Mouse (Mus musculus) liver, embryonic 12.5 days (tissue): ENCODE data around the gene Wwc1. TPM values are rescaled to one million over a fixed set of nuclear protein-coding genes. Genes with fewer than 3 reads are reported as not detected.

Experiments used
- ATAC-seq: fragments of 200-750 bp; cut with Nextera tagmentation; 2 replicates; pipeline ENCODE4 v1.8.0; 2017; ENCODE audit warnings: moderate number of reproducible peaks, mild to moderate bottlenecking, moderate library complexity
- H3K27ac ChIP-seq: fragments of 300-500 bp; sonication (generic); 2 replicates; pipeline ENCODE4 v1.5.1; 2016; ENCODE audit warnings: mild to moderate bottlenecking
- H3K27me3 ChIP-seq: fragments of 300-500 bp; sonication (generic); replicated peaks from 2 replicates; pipeline ENCODE4 v1.6.1; 2016; ENCODE audit warnings: mild to moderate bottlenecking, moderate library complexity
- H3K36me3 ChIP-seq: fragments of 300-500 bp; sonication (generic); 2 replicates; pipeline ENCODE4 v1.6.1; 2016; ENCODE audit warnings: mild to moderate bottlenecking, moderate library complexity
- H3K4me1 ChIP-seq: fragments of 300-500 bp; sonication (generic); 2 replicates; pipeline ENCODE4 v1.6.1; 2016
- H3K4me2 ChIP-seq: fragments of 300-500 bp; sonication (generic); 2 replicates; pipeline ENCODE4 v1.6.1; 2016; ENCODE audit warnings: mild to moderate bottlenecking, moderate library complexity
- H3K4me3 ChIP-seq: fragments of 300-500 bp; sonication (generic); 2 replicates; pipeline ENCODE4 v1.5.1; 2016; ENCODE audit warnings: mild to moderate bottlenecking, moderate library complexity
- H3K9ac ChIP-seq: fragments of 300-500 bp; sonication (generic); 2 replicates; pipeline ENCODE4 v1.6.1; 2016; ENCODE audit warnings: mild to moderate bottlenecking, moderate library complexity
- H3K9me3 ChIP-seq: fragments of 300-500 bp; sonication (generic); replicated peaks from 2 replicates; pipeline ENCODE4 v1.6.1; 2016; ENCODE audit warnings: mild to moderate bottlenecking, moderate library complexity
- WGBS: fragments of 180-500 bp; shearing (Covaris S2); methylation state at CpG from one replicate; pipeline ENCODE4 v1.1.7; 2016; ENCODE audit not compliant: insufficient replicate concordance; 5-methylcytosine and 5-hydroxymethylcytosine counted together
- polyA plus RNA-seq: library from polyadenylated mRNA; unstranded; fragments of >200 nt; fragmentation: Nextera tagmentation; extraction: Ambion mirVana; gene quantifications from 2 replicates; pipeline ENCODE4 v1.2.1, GENCODE M21; 2016

Wwc1 gene
- polyA plus RNA-seq, 1 experiment from 2014 or later = 3.0 TPM

DNA sequence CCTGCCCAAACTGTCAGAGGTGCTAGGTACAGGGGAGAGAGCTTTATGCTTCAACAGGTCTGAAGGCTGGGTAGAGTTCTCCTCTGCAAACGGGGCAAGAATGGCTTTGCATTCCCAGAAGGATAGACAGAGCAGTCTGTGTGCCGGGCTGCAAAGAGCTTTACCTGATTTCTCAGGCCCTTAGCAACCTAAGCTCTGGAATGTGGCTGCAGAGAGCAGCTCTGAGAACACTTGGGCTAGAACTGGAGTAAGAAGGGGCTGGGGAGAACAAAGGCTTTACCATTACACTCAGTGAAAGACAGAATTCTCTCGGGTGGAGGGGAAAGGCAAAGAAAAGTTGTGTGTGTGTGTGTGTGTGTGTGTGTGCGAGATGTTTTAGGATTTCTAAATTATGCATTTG is 86.9 kb downstream of the Wwc1 start:
- ATAC-seq = no peak
- Histone ChIP-seq H3K27me3 (no peaks in the 10 kb centered on the region), H3K4me1 (no peaks in the 10 kb centered on the region), H3K4me3 (no peak overlapping the region), H3K9me3 (no peaks in the 10 kb centered on the region), H3K36me3 (no peaks in the 10 kb centered on the region), H3K9ac (no peak overlapping the region), H3K4me2 (no peak overlapping the region), H3K27ac (no peak overlapping the region)
- WGBS = 51% methylated on average over 4 of the region's 4 CpGs

DNA sequence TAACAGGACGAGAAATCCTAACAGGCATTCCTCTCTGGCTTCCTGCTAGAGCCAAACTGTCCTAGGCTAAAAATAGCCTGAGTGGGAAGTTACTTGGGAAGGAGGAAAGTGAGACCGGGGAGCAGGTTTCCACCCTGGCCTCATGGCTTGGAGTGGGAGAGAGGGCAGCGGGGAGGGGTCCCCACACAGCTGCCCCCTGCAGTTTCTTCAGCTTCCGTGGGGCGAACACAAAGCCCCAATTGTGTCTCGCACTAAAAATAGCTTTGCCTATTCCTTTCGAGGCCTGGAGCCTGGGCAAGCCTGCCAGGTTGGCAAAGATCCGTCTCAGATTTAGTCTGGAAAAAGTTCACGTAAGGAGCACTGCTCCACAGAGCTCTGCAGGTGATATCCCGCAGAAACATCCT is 87.3 kb downstream of the Wwc1 start:
- Histone ChIP-seq H3K36me3 (no peaks in the 10 kb centered on the region), H3K27ac (no peak overlapping the region), H3K9me3 (no peaks in the 10 kb centered on the region), H3K4me2 (no peak overlapping the region), H3K4me1 (no peaks in the 10 kb centered on the region), H3K9ac (no peak overlapping the region), H3K4me3 (no peak overlapping the region), H3K27me3 (no peaks in the 10 kb centered on the region)
- ATAC-seq = no peak
- WGBS = 45% methylated on average over 10 of the region's 10 CpGs

DNA sequence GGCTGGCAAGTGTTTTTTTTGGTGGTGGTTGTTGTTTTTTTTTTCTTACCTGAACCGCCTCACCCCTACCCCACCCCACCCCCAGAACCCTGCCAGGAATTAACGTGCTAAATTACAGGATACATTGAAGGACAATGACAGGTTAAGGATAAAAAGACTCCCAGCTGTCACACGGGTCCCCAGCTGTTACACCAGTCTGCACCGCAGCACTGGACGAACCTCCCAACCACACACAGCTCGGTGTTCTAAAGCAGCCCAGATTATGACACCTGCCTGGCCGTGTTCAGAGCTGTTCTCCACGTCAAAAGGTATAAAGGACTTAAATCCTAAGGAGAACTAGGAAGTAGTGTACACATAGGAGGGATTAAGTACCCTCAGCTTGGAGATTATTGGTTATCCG is 88.0 kb downstream of the Wwc1 start:
- Histone ChIP-seq H3K4me1 (no peaks in the 10 kb centered on the region), H3K9me3 (no peaks in the 10 kb centered on the region), H3K4me2 (no peak overlapping the region), H3K27ac (no peak overlapping the region), H3K27me3 (no peaks in the 10 kb centered on the region), H3K4me3 (no peak overlapping the region), H3K9ac (no peak overlapping the region), H3K36me3 (no peaks in the 10 kb centered on the region)
- ATAC-seq = no peak
- WGBS = 66% methylated on average over 9 of the region's 9 CpGs

DNA sequence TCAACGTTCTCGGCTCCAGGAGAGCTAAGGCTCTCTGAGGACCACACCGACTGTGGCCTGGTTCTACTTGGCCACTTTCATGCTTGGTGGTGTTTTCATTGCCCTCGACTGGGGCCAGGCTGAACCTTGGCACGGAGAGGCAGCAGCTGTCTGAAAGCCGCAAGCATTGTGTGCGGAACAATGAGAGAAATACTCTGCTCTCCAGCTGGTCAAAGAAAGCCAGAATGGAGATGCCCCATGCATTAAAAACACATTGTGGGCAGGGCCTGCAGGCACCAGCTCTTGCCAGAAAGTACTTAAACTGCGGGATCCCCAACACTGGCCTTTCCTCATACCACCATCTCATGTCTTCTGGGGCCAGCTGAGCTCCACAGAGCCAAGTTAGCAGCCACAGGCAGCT is 91.5 kb downstream of the Wwc1 start:
- Histone ChIP-seq H3K36me3 (no peaks in the 10 kb centered on the region), H3K9me3 (no peaks in the 10 kb centered on the region), H3K27me3 (no peaks in the 10 kb centered on the region), H3K27ac (no peak overlapping the region), H3K4me2 (no peak overlapping the region), H3K4me3 (no peak overlapping the region), H3K9ac (no peak overlapping the region), H3K4me1 (no peaks in the 10 kb centered on the region)
- 76% methylated on average over 8 of the region's 8 CpGs for WGBS
- ATAC-seq = no peak

DNA sequence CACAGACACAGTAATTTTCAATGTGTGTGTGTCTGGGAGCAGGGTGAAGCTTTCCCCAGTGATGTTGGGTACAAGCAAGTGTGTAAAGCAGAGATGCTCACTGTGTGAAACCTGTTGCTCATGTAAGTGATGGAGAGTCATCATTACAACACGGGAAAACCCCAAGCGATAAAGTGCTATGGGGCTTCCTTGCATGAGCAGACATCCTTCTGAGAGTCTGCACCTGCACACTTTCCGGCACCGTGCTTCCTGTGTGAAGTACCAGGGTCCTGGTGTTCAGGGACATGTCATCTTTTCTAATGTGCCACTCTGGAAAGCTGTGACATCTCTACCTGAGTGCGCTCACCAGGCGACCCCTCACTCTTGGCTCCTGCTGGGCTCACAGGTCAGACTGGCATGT is 97.5 kb downstream of the Wwc1 start:
- Histone ChIP-seq H3K9me3 (no peaks in the 10 kb centered on the region), H3K4me3 (no peak overlapping the region), H3K36me3 (no peaks in the 10 kb centered on the region), H3K4me1 (peaks cover 6% of the 10 kb centered on the region; the same call in 1 of the 2 replicates), H3K9ac (no peak overlapping the region), H3K27ac (no peak overlapping the region), H3K4me2 (no peak overlapping the region), H3K27me3 (no peaks in the 10 kb centered on the region)
- WGBS = 89% methylated on average over 6 of the region's 6 CpGs
- ATAC-seq = no peak

DNA sequence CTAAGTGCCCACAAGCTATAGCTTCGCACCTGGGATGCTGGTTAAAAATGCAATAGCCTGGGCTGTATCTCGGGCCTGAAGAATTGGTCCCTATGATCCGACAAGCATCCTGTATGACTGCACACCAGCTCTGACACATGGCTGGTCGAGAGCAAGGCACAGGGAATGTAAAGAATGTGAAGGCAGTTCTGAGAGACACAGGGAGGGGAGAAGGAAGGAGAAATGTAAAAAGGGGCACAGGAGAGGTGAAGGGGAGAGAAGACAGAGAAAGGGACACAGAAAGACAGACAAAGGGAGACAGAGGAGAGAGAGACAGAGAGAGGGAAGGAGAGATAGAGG is 101.8 kb downstream of the Wwc1 start:
- no peak overlapping the region for H3K4me2 ChIP-seq
- H3K9me3 ChIP-seq = no peaks in the 10 kb centered on the region
- H3K27me3 ChIP-seq = peaks cover 15% of the 10 kb centered on the region; the same call in 1 of the 2 replicates
- H3K4me1 ChIP-seq = peaks cover 6% of the 10 kb centered on the region; the same call in 1 of the 2 replicates
- H3K9ac ChIP-seq = no peak overlapping the region
- no peaks in the 10 kb centered on the region for H3K36me3 ChIP-seq
- no peak for ATAC-seq
- no peak overlapping the region for H3K4me3 ChIP-seq
- no peak overlapping the region for H3K27ac ChIP-seq
- WGBS = 32% methylated on average over 4 of the region's 4 CpGs

DNA sequence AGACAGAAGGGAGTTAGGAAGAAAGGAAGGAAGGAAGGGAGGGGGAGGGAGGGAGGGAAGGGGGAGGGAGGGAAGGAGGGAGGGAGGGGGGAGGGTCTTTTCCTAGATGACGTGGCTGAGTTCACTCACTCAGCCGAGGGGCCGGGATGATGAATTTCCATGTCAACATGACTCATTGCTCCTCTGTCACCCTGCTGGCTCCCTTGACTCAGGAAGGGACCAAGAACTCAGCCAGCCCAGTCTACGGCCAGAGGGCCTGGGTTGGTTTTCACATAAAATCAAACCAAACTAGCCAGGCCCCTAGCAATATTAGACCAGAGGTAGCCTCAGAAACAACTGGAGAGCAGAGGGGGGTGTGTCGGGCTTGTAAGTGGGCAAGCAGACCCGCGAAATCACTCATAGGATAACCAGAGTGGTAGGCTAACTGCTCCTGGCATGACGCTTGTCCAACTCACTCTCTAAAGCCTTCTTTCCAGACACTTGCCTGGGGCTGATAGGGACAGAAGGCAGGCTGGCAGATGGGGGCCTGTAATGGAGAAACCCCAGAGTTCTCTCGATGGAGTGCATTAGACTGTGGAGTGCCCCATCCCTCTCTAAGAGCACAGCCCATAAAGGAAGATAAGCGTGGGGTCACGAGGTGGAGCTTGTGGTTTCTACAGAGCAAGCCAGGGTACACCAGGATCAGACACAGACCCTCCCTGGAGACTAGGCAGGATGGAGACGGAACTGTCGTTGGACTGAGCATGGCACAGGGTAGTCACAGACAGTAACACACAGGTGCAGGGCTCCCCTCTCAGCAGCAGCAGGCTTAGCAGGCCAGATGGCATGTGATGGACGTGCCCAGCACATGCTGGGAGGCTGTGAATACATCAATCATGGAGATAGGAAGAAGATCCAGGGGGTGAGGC is 102.4 kb downstream of the Wwc1 start:
- Histone ChIP-seq H3K4me2 (no peak overlapping the region), H3K27ac (no peak overlapping the region), H3K4me1 (peaks cover 6% of the 10 kb centered on the region; the same call in 1 of the 2 replicates), H3K9ac (no peak overlapping the region), H3K4me3 (no peak overlapping the region), H3K9me3 (no peaks in the 10 kb centered on the region), H3K27me3 (peaks cover 16% of the 10 kb centered on the region; the same call in 1 of the 2 replicates), H3K36me3 (no peaks in the 10 kb centered on the region)
- WGBS = 29% methylated on average over 14 of the region's 14 CpGs
- no peak for ATAC-seq

DNA sequence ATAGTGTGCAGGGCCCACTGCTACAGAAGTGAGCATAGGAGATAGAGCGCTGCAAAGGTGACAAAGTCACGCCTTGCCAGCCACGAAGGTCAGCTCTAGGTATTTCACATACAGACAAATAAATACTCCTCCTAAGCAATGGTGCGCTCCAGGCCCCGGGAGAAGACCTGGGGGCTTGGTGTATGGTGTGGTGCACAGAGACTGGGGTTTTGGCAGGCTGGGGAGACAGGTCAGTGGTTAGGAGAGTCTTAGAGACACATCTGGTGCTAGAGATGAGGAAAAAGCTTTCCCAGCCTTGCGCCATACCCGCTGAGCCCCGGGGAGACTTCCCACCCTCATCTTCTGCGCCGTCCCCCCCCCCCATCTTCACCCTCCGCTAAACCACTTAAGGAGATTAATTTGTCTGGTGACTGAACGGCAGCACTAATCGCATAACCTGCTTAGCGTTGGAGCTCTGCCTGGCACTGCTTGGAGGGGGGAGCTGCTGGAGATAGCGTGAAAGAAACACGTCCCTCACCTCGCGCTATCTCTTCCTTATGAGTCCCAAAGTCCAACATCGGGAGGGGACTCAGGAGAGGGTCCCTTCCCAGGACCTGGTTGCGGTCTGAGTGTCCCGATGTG is 106.6 kb downstream of the Wwc1 start:
- ATAC-seq = no peak
- H3K27ac ChIP-seq = no peak overlapping the region
- 40% methylated on average over 21 of the region's 21 CpGs for WGBS
- H3K4me1 ChIP-seq = peaks cover 6% of the 10 kb centered on the region; the same call in 1 of the 2 replicates
- H3K36me3 ChIP-seq = peaks cover 3% of the 10 kb centered on the region; the same call in 1 of the 2 replicates
- no peak overlapping the region for H3K4me2 ChIP-seq
- no peaks in the 10 kb centered on the region for H3K9me3 ChIP-seq
- no peak overlapping the region for H3K4me3 ChIP-seq
- H3K27me3 ChIP-seq = peaks cover 16% of the 10 kb centered on the region; the same call in 1 of the 2 replicates
- no peak overlapping the region for H3K9ac ChIP-seq

DNA sequence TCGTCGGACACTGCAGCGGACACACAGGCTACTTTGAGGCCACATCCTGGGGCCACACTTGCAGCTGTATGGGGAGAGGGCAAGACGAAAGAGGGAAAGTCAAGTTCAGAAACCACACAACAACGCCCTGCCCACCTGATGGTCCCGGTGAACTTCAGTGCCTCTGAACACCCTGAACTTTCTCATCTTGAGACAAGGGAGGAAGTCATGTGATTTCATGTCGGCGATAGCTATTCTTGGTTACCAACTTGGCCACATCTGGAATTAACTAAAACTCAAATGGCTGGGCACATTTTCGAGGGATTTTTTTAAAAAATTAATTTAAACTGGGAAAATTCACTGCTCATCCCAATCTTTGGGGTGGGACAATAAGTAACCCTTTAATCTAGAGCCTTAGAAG is 109.4 kb downstream of the Wwc1 start:
- no peak overlapping the region for H3K4me3 ChIP-seq
- no peaks in the 10 kb centered on the region for H3K4me1 ChIP-seq
- H3K9ac ChIP-seq = no peak overlapping the region
- H3K27me3 ChIP-seq = peaks cover 16% of the 10 kb centered on the region; the same call in 1 of the 2 replicates
- ATAC-seq = no peak
- no peak overlapping the region for H3K4me2 ChIP-seq
- H3K9me3 ChIP-seq = no peaks in the 10 kb centered on the region
- 45% methylated on average over 9 of the region's 9 CpGs for WGBS
- no peak overlapping the region for H3K27ac ChIP-seq
- peaks cover 7% of the 10 kb centered on the region; the same call in 1 of the 2 replicates for H3K36me3 ChIP-seq

DNA sequence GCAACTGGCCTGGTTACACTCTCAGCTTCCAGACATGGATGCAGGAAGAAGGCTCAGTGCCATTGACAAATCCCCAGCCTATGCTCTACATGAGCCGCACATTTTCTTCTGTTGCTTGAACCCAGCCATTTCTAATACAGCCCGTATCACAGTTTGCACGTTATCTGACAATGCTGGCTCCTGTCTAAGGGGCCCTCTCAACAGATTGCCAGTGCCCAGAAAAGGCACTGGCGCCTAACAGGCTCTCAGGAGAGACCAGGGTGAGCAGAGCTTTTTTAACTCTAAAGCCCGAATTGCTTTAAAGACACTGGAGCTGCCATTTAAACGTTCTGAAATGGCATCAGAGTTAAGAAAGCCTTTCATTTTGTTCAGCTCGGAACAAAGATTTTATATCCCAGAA is 114.2 kb downstream of the Wwc1 start:
- no peak for ATAC-seq
- Histone ChIP-seq H3K9ac (no peak overlapping the region), H3K9me3 (no peaks in the 10 kb centered on the region), H3K4me3 (no peak overlapping the region), H3K36me3 (peaks cover 7% of the 10 kb centered on the region; the same call in 1 of the 2 replicates), H3K4me1 (no peaks in the 10 kb centered on the region), H3K27ac (no peak overlapping the region), H3K27me3 (no peaks in the 10 kb centered on the region), H3K4me2 (no peak overlapping the region)
- 58% methylated on average over 7 of the region's 7 CpGs for WGBS

DNA sequence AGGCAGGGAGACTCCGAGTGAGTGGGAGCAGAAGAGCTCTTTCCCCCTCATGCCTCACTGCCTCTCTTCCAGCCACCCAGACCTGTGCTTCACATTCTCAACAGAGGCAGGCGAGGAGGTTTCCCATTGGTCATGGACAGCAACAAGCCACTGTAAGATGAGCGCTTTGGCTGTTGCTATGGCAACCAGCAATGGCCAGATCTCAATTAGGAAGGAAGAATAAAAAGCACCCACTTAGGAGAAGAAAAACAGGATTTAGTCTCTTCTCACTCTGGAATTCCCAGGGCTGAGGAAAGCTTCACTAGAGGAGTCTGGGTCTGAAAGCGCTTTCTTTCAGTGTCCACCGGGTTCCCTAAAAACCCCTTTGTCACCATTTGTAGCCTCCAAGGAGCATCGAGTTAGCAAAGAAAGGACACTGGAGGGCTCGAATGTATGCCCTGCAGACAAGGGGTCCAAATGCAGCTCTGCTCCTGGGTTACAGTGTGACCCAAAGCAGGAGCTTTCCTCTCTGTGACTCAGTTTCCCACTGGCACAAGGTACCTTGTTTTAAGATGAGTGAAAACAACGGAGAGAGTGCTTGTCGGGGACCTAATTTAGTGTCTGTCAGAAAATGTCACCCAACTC is 115.2 kb downstream of the Wwc1 start:
- WGBS = 46% methylated on average over 9 of the region's 9 CpGs
- Histone ChIP-seq H3K9me3 (no peaks in the 10 kb centered on the region), H3K4me1 (no peaks in the 10 kb centered on the region), H3K27me3 (no peaks in the 10 kb centered on the region), H3K27ac (no peak overlapping the region), H3K9ac (no peak overlapping the region), H3K4me2 (no peak overlapping the region), H3K36me3 (peaks cover 7% of the 10 kb centered on the region; the same call in 1 of the 2 replicates), H3K4me3 (no peak overlapping the region)
- ATAC-seq = no peak

DNA sequence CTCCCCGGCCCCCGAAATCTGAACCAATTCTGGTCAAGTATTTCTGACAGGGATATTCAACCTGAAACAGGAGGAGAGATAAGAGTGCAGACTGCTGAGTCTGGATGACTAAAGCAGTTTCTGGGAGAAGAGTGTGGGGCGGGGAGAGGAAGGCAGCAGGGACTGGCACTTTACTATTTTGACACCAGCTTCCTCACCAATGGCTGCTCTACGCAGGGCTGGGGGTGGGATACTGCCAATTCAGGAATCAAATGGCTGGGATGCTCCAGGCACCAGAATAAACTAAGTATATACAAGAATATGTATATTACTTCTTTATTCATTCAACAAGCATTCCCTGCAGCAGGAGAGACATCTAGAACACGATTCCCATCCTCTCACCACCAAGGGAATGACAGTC is 116.7 kb downstream of the Wwc1 start:
- WGBS = 55% methylated on average over 5 of the region's 5 CpGs
- Histone ChIP-seq H3K36me3 (peaks cover 3% of the 10 kb centered on the region; the same call in 1 of the 2 replicates), H3K9me3 (no peaks in the 10 kb centered on the region), H3K27ac (no peak overlapping the region), H3K4me1 (no peaks in the 10 kb centered on the region), H3K27me3 (no peaks in the 10 kb centered on the region), H3K9ac (no peak overlapping the region), H3K4me2 (no peak overlapping the region), H3K4me3 (no peak overlapping the region)
- no peak for ATAC-seq
